Mouse (Mus musculus) liver, adult 2 months (tissue): ENCODE results near the gene Ube4b. TPM values are rescaled to one million over a fixed set of nuclear protein-coding genes. Genes with fewer than 3 reads are reported as not detected.

Experiments used
- DNase-seq: peaks from one replicate; pipeline ENCODE4 v3.0.0-alpha.2; 2011; ENCODE audit warnings: low read depth, low spot score; ENCODE audit errors: extremely low read depth
- H3K27ac ChIP-seq: fragments of 200-500 bp; replicated peaks from 2 replicates; pipeline ENCODE4 v1.5.1; 2012; ENCODE audit warnings: low read depth, mild to moderate bottlenecking, control low read depth, inconsistent platforms, low read length; ENCODE audit not compliant: insufficient read depth
- H3K27me3 ChIP-seq: fragments of 200-500 bp; 2 replicates; pipeline ENCODE4 v1.6.1; 2012; ENCODE audit warnings: mild to moderate bottlenecking, moderate library complexity, low read length, inconsistent platforms; ENCODE audit not compliant: control insufficient read depth, insufficient read depth
- H3K36me3 ChIP-seq: fragments of 200-500 bp; 2 replicates; pipeline ENCODE4 v1.6.1; 2012; ENCODE audit warnings: low read length, inconsistent platforms; ENCODE audit not compliant: control insufficient read depth, insufficient read depth
- H3K4me1 ChIP-seq: fragments of 200-500 bp; 2 replicates; pipeline ENCODE4 v1.6.1; 2011; ENCODE audit warnings: low read length; ENCODE audit not compliant: control insufficient read depth, insufficient read depth
- H3K4me3 ChIP-seq: fragments of 200-500 bp; 2 replicates; pipeline ENCODE4 v1.5.1; 2011; ENCODE audit warnings: low read depth, mild to moderate bottlenecking, control low read depth, low read length, moderate library complexity; ENCODE audit not compliant: insufficient read depth
- H3K79me2 ChIP-seq: fragments of 200-500 bp; 2 replicates; pipeline ENCODE4 v1.6.1; 2012; ENCODE audit warnings: inconsistent platforms, mild to moderate bottlenecking, low read length, moderate library complexity; ENCODE audit not compliant: control insufficient read depth, insufficient read depth
- H3K9ac ChIP-seq: fragments of 200-500 bp; 2 replicates; pipeline ENCODE4 v1.6.1; 2012; ENCODE audit warnings: low read depth, mild to moderate bottlenecking, control low read depth, inconsistent platforms, low read length
- CTCF ChIP-seq: fragments of 200-500 bp; IDR thresholded peaks from 2 replicates; pipeline ENCODE4 v1.5.1; 2011; ENCODE audit warnings: low read depth, low read length, control low read depth
- POLR2A ChIP-seq: fragments of 200-500 bp; IDR thresholded peaks from 2 replicates; pipeline ENCODE4 v1.6.1; 2011; ENCODE audit warnings: low read length, control low read depth; ENCODE audit not compliant: insufficient read depth; ENCODE audit errors: extremely low read depth
- whole genome bisulfite sequencing: fragments of 180-500 bp; shearing (Covaris S2); methylation state at CpG from one replicate; pipeline ENCODE4 v1.1.7; 2018; 5-methylcytosine and 5-hydroxymethylcytosine counted together
- polyA plus RNA-seq: library from polyadenylated mRNA; depleted of rRNA; stranded (reverse); fragments of >200 nt; gene quantifications from 2 replicates; pipeline ENCODE4 v1.2.3, GENCODE M21; 2012
- total RNA-seq: library from RNA; depleted of rRNA; stranded (reverse); fragments of >200 nt; gene quantifications from 2 replicates; pipeline ENCODE4 v1.2.3, GENCODE M21; 2014

Gene Ube4b
- total and polyA plus RNA-seq, 2 experiments: 23.3 to 30.0 TPM

DNA sequence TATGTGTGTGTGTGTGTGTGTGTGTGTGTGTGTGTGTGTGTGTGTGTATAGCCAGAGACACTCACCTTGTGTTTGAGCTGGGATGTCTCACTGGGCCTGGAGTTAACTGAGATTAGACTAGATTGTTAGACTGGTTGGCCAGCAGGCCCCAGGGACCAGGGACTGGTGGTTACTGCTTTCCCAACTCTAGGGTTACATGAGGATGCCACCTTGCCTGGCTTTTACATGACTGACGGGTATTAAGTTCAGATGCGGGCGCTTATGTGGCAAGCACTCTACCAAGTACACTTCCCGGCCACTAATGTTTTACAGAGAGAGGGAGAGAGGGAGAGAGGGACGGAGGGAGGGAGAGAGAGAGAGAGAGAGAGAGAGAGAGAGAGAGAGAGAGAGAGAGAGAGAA lies 114.6 kb downstream of the Ube4b start:
- Histone ChIP-seq H3K9ac (no peak overlapping the region), H3K4me1 (0 out of 2 replicates have a peak, but pooled peaks cover 5% of the 10 kb centered on the region), H3K4me3 (no peak overlapping the region), H3K27ac (no peak overlapping the region), H3K27me3 (no peaks in the 10 kb centered on the region), H3K79me2 (no peaks in the 10 kb centered on the region), H3K36me3 (no peaks in the 10 kb centered on the region)
- TF ChIP-seq POLR2A (no peak), CTCF (no peak)
- WGBS: 92% methylated on average over 5 of the region's 5 CpGs
- DNase-seq: no peak

DNA sequence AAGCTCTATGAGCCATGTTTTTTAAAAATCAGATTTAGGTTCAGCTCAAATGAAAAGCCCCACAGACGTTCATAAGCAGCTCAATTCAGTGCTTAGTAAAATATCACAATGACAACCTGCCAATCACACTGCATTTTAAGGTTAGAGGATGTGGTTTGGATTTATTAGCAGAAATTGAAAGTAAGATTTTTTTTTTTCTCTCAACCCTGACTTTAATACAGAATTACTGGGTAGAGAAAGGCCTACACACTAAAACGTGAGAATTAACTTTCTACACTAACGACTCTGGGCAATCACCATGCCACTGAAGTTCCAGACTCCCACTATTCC lies 118.1 kb downstream of the Ube4b start:
- 76% methylated on average over 3 of the region's 3 CpGs for WGBS
- Histone ChIP-seq H3K27me3 (no peaks in the 10 kb centered on the region), H3K36me3 (no peaks in the 10 kb centered on the region), H3K79me2 (peaks cover 5% of the 10 kb centered on the region; the same call in 1 of the 2 replicates), H3K4me3 (no peak overlapping the region), H3K9ac (no peak overlapping the region; the same call in 1 of the 2 replicates), H3K4me1 (peaks cover 15% of the 10 kb centered on the region), H3K27ac (no peak overlapping the region)
- TF ChIP-seq CTCF (no peak), POLR2A (no peak)
- DNase-seq: no peak

DNA sequence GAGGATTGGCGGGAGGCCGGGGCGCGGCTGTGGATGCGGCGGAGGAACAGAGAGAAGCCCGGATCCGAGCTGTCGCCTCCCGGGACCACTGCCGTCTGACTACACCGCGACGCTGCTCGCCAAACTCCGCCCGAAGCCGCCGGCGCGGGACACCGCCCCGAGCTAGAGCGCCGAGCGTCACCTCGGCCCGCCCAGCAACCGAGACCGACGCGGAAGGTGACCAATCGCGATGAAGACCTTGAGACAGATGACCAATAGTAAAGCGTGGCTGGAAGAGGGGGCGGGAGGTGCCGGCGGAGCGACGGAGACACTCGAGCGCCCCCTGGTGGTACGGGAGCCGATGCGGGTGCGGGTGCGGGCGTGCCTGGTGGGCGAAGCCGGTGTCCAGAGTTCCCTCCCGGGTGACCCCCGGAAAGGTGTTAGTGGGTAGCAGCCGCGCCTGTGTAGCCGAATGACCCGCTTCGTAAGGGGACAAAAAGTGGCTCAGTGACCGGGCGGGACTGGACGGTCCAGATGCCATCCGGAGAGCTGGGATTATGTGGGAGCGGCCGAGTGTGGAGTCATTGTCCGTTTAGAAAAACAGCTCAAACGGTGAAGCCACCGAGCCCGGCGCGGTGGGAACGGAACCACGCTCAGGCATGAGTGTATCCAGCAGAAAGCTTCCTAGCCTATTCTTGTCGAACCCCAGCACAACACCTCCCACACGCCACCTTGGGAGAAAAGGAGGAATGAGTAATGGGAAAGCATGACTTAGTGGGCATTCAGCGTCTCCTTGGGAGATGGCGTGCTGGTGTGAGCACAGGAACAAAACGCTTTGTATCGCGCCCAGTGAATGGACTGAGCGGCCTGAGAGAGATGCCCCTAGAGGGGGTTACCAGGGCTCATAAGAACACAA lies 118.7 kb downstream of the Ube4b start, which contains the start of gene Kif1b:
Gene Kif1b, minus strand, starts transcription at position 98 of the 895 bp plus-strand sequence.
- Histone ChIP-seq H3K4me3 (peak within 1 kb of the TSS; percentile 98), H3K36me3 (no peaks in the 10 kb centered on the region), H3K9ac (peak within 1 kb of the TSS; percentile 90), H3K27me3 (no peaks in the 10 kb centered on the region), H3K4me1 (peaks cover 20% of the 10 kb centered on the region), H3K79me2 (peaks cover 8% of the 10 kb centered on the region; the same call in 1 of the 2 replicates), H3K27ac (peak within 1 kb of the TSS; percentile 89)
- TF ChIP-seq POLR2A: peak; percentile 94
- TF ChIP-seq CTCF: peak; percentile 85
- 1% methylated on average over 79 of the region's 79 CpGs for WGBS
- peak; percentile 85 for DNase-seq

DNA sequence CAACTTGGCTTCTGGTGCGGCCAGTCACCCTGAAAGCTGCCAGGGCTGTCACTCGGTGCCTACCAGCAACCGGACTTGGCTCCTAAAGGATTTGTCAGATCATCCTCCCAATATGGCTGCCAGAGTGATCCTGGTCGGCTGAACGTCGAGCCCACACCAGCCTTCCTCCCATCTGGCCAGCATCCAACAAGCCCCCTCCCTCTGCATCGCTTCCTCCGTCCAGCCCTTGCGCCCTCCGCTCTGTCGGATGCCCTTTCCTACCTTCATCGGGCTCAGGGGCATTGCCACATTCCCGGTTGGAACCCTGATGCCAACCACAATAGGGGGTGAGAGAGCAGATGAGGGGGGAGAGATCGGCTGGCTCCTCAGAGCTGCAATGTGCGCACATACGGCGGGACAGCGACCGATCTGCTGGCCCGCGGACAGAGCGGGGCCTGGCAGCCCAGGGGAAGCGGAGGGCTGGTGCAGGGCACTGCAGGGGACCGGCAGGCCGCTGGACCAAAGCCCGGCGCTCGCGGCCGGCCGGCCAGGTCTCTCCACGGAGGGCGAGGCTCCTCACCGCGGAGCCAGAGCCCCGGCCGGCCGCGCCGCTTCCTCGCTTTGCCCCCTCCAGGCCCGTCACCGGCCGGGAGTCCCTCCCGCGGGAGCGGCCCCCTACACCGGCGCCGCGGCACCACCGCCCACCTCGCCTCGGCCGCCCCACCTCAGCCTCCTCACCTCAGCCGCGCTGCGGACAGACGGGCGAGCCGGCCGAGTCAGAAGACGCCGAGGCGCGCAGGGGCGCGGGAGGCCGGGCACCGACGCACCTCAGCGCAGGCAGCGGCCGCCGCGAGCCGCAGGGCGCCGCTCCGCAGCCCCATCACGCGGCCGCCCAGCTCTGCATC lies 119.6 kb downstream of the Ube4b start:
- peak; percentile 92 for DNase-seq
- Histone ChIP-seq H3K27ac (peak overlapping the region; percentile 89), H3K79me2 (peaks cover 13% of the 10 kb centered on the region), H3K36me3 (no peaks in the 10 kb centered on the region), H3K4me3 (peak overlapping the region; percentile 98), H3K9ac (peak overlapping the region; percentile 90), H3K27me3 (no peaks in the 10 kb centered on the region), H3K4me1 (peaks cover 25% of the 10 kb centered on the region)
- WGBS: under 1% methylated on average over 78 of the region's 83 CpGs
- TF ChIP-seq CTCF (no peak), POLR2A (0 out of 2 replicates have a peak, but pooled peaks have one; percentile 38)

DNA sequence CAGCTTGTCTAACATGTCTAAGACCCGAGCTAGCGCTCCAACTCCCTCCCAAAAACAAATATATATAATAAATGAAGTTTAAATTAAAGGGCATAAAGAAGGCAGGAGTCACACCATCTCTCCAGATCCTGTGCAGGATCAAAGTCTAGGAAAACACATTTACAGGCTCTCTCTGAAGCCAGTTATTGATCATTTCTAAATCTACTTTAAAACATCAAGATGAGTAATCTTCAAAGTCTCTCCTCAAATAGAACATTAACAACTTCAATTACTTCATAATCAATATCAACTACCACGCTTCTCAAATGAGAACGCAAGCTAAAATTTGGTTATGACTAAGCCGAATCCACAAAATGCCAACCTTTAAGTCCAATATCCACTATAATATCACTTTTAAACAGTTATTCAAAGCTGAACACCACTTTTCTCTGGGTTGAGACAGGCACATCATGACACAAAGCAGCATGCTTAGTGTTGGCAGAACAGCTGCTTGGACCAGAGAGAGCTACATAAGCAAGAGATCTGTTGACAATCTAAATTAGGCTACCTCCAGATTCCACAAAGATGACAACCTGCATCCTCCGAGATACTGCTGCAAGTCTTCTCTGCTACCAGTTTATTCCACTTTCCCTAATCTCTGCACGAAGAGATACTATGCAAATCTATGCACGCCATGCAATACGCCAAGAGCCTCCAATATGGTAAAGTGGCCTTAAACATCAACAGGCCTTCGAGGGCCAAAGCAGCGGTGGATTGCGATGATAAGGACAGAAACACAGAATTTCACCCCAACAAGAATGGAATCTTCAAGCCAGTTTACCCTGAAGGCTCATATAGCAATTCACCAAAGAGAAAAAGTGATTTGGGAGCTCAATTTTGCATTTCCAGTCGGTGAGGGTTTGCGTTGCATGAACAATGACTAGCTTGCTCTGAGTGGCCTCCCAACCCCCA lies 120.5 kb downstream of the Ube4b start:
- H3K27me3 ChIP-seq: no peaks in the 10 kb centered on the region
- peaks cover 30% of the 10 kb centered on the region for H3K4me1 ChIP-seq
- H3K27ac ChIP-seq: peak overlapping the region; percentile 89
- peak overlapping the region; percentile 90 for H3K9ac ChIP-seq
- WGBS: 9% methylated on average over 14 of the region's 14 CpGs
- no peak for TF ChIP-seq CTCF
- TF ChIP-seq POLR2A: no peak
- H3K36me3 ChIP-seq: no peaks in the 10 kb centered on the region
- H3K4me3 ChIP-seq: peak overlapping the region; percentile 98
- DNase-seq: peak; percentile 91
- peaks cover 21% of the 10 kb centered on the region for H3K79me2 ChIP-seq
